Mouse (Mus musculus) midbrain, embryonic 16.5 days (tissue): ENCODE measurements around the gene Zfp866. TPM values are rescaled to one million over a fixed set of nuclear protein-coding genes. Genes with fewer than 3 reads are reported as not detected.

ENCODE experiments used
- ATAC-seq: fragments of 200-750 bp; cut with Nextera tagmentation; 2 replicates; pipeline ENCODE4 v1.8.0; 2017; ENCODE audit warnings: moderate TSS enrichment
- H3K27ac ChIP-seq: fragments of 300-500 bp; sonication (generic); 2 replicates; pipeline ENCODE4 v1.5.1; 2014; ENCODE audit warnings: mild to moderate bottlenecking, low read length, mixed read lengths
- H3K27me3 ChIP-seq: fragments of 300-500 bp; sonication (generic); 2 replicates; pipeline ENCODE4 v1.6.1; 2014; ENCODE audit warnings: low read depth, low read length, mixed read lengths; ENCODE audit not compliant: control insufficient read depth, insufficient read depth
- H3K36me3 ChIP-seq: fragments of 300-500 bp; sonication (generic); 2 replicates; pipeline ENCODE4 v1.6.1; 2014; ENCODE audit warnings: mild to moderate bottlenecking, low read length, moderate library complexity, mixed read lengths; ENCODE audit not compliant: control insufficient read depth, insufficient read depth
- H3K4me1 ChIP-seq: fragments of 300-500 bp; sonication (generic); 2 replicates; pipeline ENCODE4 v1.6.1; 2014; ENCODE audit warnings: mild to moderate bottlenecking, low read length, mixed read lengths; ENCODE audit not compliant: control insufficient read depth, insufficient read depth
- H3K4me2 ChIP-seq: fragments of 300-500 bp; sonication (generic); 2 replicates; pipeline ENCODE4 v1.6.1; 2014; ENCODE audit warnings: mild to moderate bottlenecking, low read length, mixed read lengths
- H3K4me3 ChIP-seq: fragments of 300-500 bp; sonication (generic); 2 replicates; pipeline ENCODE4 v1.5.1; 2014; ENCODE audit warnings: low read depth, mild to moderate bottlenecking, low read length, moderate library complexity, mixed read lengths
- H3K9ac ChIP-seq: fragments of 300-500 bp; sonication (generic); 2 replicates; pipeline ENCODE4 v1.6.1; 2014; ENCODE audit warnings: low read depth, low read length, mixed read lengths
- H3K9me3 ChIP-seq: fragments of 300-500 bp; sonication (generic); replicated peaks from 2 replicates; pipeline ENCODE4 v1.6.1; 2014; ENCODE audit warnings: mild to moderate bottlenecking, low read length, mixed read lengths; ENCODE audit not compliant: control insufficient read depth, poor library complexity, severe bottlenecking
- WGBS: fragments of 180-500 bp; shearing (Covaris S2); extraction: QIAGEN DNeasy Blood & Tissue Kit; methylation state at CpG from one replicate; pipeline ENCODE4 v1.1.7; 2014; 5-methylcytosine and 5-hydroxymethylcytosine counted together
- polyA plus RNA-seq: library from polyadenylated mRNA; unstranded; fragments of >200 nt; fragmentation: Nextera tagmentation; extraction: Ambion mirVana; gene quantifications from 2 replicates; pipeline ENCODE4 v1.2.1, GENCODE M21; 2015

The Zfp866 gene
- polyA plus RNA-seq, 1 experiment from 2014 or later, result 38.8 TPM

DNA sequence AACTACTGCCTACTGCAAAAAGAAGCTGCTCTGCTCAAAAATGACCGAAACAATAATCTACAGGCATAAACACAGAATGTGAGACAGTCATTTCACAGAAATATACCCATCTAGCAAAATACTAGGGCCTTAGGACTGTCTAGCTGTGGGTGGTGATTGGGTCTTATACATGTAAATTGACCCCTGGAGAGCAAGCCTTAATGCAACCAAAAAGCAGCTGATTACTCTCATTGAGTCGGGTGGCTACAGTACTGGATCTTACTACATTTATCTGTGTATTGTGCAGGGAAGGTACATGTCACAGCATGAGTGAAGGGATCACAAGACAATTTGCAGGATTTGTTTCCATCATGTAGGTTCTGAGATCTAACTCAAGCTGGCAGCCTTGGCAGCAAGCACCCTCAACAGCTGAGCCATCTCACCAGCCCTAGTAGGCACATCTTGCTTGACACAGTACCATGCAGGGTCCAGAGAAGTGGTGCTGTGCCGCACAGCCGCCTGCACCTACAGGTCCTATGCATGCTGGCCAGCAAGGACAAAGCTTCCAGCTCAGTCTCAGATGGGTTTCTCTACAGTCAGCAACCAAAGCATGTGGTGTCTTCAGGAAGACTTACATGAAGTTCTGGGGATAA lies 29.0 kb downstream of the Zfp866 start:
- H3K4me3 ChIP-seq, result no peak overlapping the region
- no peaks in the 10 kb centered on the region for H3K27me3 ChIP-seq
- no peak for ATAC-seq
- H3K9ac ChIP-seq, result no peak overlapping the region
- H3K4me1 ChIP-seq, result no peaks in the 10 kb centered on the region
- H3K27ac ChIP-seq, result no peak overlapping the region
- 93% methylated on average over 4 of the region's 4 CpGs for WGBS
- H3K36me3 ChIP-seq, result peaks cover 40% of the 10 kb centered on the region
- no peaks in the 10 kb centered on the region; the same call in 1 of the 2 replicates for H3K9me3 ChIP-seq
- H3K4me2 ChIP-seq, result no peak overlapping the region

DNA sequence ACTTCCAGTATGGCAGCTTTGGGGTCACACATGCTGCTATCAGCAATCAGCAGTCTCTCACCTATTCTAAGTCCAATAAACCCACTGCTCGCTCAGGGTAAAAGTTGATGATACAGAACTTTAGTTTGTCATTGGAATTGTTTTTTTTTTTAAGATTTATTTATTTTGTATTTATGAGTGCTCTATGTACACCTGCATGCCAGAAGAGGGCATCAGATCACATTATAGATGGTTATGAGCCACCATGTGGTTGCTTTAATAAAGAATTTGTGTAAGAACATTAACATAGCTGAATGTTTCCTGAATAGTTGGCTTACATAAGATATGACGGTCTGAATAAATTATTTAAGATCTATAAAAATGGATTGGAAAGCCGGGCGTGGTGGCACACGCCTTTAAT lies 32.7 kb downstream of the Zfp866 start:
- no peak for ATAC-seq
- no peak overlapping the region for H3K4me2 ChIP-seq
- no peak overlapping the region for H3K27ac ChIP-seq
- peaks cover 8% of the 10 kb centered on the region; the same call in 1 of the 2 replicates for H3K36me3 ChIP-seq
- WGBS, result 92% methylated on average over 5 of the region's 5 CpGs
- H3K9me3 ChIP-seq, result no peaks in the 10 kb centered on the region
- H3K9ac ChIP-seq, result no peak overlapping the region
- no peaks in the 10 kb centered on the region for H3K4me1 ChIP-seq
- no peaks in the 10 kb centered on the region for H3K27me3 ChIP-seq
- H3K4me3 ChIP-seq, result no peak overlapping the region

- no peak overlapping the region for H3K27ac ChIP-seq
- peaks cover 2% of the 10 kb centered on the region; the same call in 1 of the 2 replicates for H3K36me3 ChIP-seq
- no peak overlapping the region for H3K4me2 ChIP-seq
- no peaks in the 10 kb centered on the region for H3K9me3 ChIP-seq
- WGBS, result 85% methylated on average over 2 of the region's 2 CpGs
- peaks cover 16% of the 10 kb centered on the region for H3K4me1 ChIP-seq
- no peaks in the 10 kb centered on the region for H3K27me3 ChIP-seq
- ATAC-seq, result no peak
- H3K9ac ChIP-seq, result no peak overlapping the region
- no peak overlapping the region for H3K4me3 ChIP-seq
Observed at GRCm38 (mm10) chr8:69752437-69752836, 38.5 kb downstream of the Zfp866 start.

DNA sequence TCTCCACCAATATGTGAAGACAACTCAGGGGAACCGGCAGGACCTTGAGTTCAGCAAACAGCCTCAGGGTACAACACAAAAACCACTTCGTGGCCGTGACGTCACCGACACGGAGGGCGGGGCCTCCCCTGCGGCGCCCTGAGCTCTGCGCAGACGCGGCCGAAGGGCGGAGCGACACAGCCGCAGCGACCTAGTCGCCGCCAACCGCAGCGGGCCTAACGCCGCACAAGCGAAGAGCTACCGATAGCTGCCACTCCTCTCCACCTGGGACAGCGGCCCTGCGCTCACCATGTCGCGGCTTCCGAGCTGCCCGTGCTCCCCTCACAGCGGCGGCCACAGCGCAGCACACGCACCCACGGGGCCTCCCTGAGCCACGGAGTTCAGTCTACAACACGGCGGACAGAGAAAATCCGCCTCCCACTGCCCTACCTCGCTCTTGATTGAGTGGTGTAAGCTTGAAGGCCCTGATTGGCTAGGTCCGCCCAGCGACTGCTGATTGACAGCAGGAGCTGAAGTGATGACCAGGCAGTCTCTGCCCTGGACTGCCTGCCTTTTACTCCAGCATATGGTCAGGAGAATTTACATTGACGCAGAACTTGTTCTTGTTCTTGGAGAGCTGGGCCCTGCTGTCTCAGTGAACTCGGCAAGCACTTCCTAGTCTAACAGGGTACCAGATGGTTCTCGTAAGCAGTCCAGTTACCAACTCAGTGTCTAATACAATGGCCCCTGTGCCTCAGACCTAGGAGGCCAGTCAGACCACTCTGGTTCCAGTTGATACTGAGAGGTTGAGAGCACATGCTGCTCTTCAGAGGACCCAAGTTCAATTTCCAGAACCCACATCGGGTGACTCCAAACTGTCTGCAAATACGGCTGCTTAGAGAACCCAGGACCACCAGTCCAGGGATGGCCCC lies 41.2 kb downstream of the Zfp866 start, which contains the start of gene Zfp963:
Gene Zfp963 (minus strand): TSS at position 427 of the 911 bp plus-strand sequence.
- peak; percentile 99 for ATAC-seq
- 2% methylated on average over 48 of the region's 48 CpGs for WGBS
- no peaks in the 10 kb centered on the region for H3K9me3 ChIP-seq
- peaks cover 16% of the 10 kb centered on the region for H3K4me1 ChIP-seq
- no peaks in the 10 kb centered on the region; the same call in 1 of the 2 replicates for H3K36me3 ChIP-seq
- no peaks in the 10 kb centered on the region for H3K27me3 ChIP-seq
- H3K4me2 ChIP-seq, result peak within 1 kb of the TSS; percentile 53
- H3K9ac ChIP-seq, result peak within 1 kb of the TSS; percentile 95
- H3K4me3 ChIP-seq, result peak within 1 kb of the TSS; percentile 80
- peak within 1 kb of the TSS; percentile 99 for H3K27ac ChIP-seq

GRCm38 (mm10) chr8:69741231-69741630 lies 49.7 kb downstream of the Zfp866 start:
- Histone ChIP-seq H3K27ac (no peak overlapping the region), H3K9me3 (no peaks in the 10 kb centered on the region), H3K9ac (no peak overlapping the region), H3K4me1 (no peaks in the 10 kb centered on the region), H3K4me2 (no peak overlapping the region), H3K36me3 (peaks cover 4% of the 10 kb centered on the region), H3K27me3 (no peaks in the 10 kb centered on the region), H3K4me3 (no peak overlapping the region)
- WGBS, result 84% methylated on average over 2 of the region's 2 CpGs
- ATAC-seq, result no peak

DNA sequence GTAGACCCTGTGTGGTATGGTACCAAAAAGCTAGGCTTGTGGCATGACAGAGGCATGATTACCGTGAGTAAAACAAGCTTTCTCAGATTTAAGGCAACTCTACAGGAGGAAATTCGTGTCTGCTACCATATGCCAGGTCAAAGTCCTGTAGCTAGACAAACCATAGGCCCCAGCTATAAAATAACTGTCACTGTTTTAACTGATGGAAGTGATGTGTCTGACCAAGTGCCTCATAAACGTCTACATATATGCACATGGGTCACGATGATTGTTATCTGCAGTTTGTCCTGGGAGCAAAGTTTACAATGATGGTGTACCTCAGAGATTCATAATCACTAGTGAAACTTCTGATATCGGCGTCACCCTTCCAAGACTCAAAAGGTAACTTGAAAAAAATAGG lies 50.2 kb downstream of the Zfp866 start:
- no peak overlapping the region for H3K4me2 ChIP-seq
- no peak for ATAC-seq
- H3K4me3 ChIP-seq, result no peak overlapping the region
- no peaks in the 10 kb centered on the region for H3K4me1 ChIP-seq
- peaks cover 4% of the 10 kb centered on the region for H3K36me3 ChIP-seq
- no peak overlapping the region for H3K9ac ChIP-seq
- H3K9me3 ChIP-seq, result no peaks in the 10 kb centered on the region
- no peak overlapping the region for H3K27ac ChIP-seq
- WGBS, result 89% methylated on average over 6 of the region's 6 CpGs
- no peaks in the 10 kb centered on the region for H3K27me3 ChIP-seq

GRCm38 (mm10) chr8:69735495-69735894 lies 55.5 kb downstream of the Zfp866 start:
- H3K27me3 ChIP-seq, result no peaks in the 10 kb centered on the region
- no peak overlapping the region for H3K4me2 ChIP-seq
- H3K9ac ChIP-seq, result no peak overlapping the region
- no peak overlapping the region for H3K4me3 ChIP-seq
- no peak for ATAC-seq
- no peaks in the 10 kb centered on the region for H3K36me3 ChIP-seq
- no peak overlapping the region for H3K27ac ChIP-seq
- H3K9me3 ChIP-seq, result 0 out of 2 replicates have a peak, but pooled peaks cover 5% of the 10 kb centered on the region
- 92% methylated on average over 1 of the region's 1 CpGs for WGBS
- no peaks in the 10 kb centered on the region for H3K4me1 ChIP-seq

DNA sequence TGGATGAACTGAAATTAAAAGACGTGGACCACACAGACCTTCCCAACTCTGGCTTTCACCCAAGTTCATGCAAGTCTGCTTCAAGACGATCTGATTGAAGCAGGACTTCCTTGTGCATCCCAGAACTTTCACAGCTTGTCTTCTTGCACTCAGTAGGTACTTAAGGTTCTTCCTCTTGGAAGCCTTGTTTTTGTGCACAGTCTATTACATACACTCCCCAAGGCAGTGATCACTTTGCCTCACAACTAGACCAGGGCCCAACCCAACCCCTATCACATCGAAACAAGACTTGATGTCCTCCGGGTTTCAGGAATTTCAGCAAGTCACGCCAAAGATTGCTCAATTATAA lies 73.8 kb downstream of the Zfp866 start:
- Histone ChIP-seq H3K4me3 (peak overlapping the region; percentile 66), H3K27ac (peak overlapping the region; percentile 57; the same call in 1 of the 2 replicates), H3K9ac (no peak overlapping the region), H3K4me1 (peaks cover 28% of the 10 kb centered on the region), H3K4me2 (peak overlapping the region; percentile 64), H3K36me3 (no peaks in the 10 kb centered on the region), H3K27me3 (no peaks in the 10 kb centered on the region), H3K9me3 (no peaks in the 10 kb centered on the region)
- ATAC-seq, result peak; percentile 33; the same call in 1 of the 2 replicates
- 43% methylated on average over 5 of the region's 5 CpGs for WGBS
